Mouse (Mus musculus): Measurements from ENCODE around the gene Tshb. TPM values are rescaled to one million over a fixed set of nuclear protein-coding genes. Genes with fewer than 3 reads are reported as not detected.
A peak's percentile ranks its signal among the peaks of the same experiment; 100 is the strongest.

The Tshb gene
- polyA plus RNA-seq, 1 experiment = not detected

DNA sequence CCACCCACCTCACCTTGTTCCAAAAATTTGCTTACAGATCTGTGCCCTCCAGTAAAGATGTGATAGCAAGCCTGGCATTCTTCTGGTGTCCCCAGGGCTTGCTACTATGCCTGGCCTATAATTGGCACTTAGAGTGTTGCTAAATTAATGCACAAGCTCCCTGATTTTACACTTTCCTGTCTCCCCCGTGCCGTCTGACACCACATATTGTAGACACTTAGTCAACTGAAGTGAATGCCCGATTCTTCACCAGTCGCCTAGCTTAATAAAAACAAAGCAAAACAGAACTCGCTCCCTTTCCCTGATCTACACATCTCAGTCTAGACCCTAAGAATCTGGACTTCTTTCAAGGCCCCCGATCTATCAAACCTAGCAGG is 48.6 kb downstream of the Tshb start:
- Histone ChIP-seq H3K27me3 (replicated peaks; ENCODE audit: control insufficient read depth, insufficient read depth, low read length) (no peaks in the 10 kb centered on the region; the same call in 1 of the 2 replicates), H3K4me3 (ENCODE audit: insufficient read depth, low read depth, low read length) (peak overlapping the region; percentile 67; the same call in 1 of the 2 replicates), H3K36me3 (ENCODE audit: control insufficient read depth, insufficient read depth, low read length) (no peaks in the 10 kb centered on the region), H3K27ac (ENCODE audit: insufficient read depth, low read depth, low read length) (no peak overlapping the region), H3K4me1 (ENCODE audit: control insufficient read depth, insufficient read depth, low read length) (peaks cover 2% of the 10 kb centered on the region; the same call in 1 of the 2 replicates)
- TF ChIP-seq CTCF (conservative IDR thresholded peaks at IDR 0.05; ENCODE audit: insufficient read depth, insufficient read length, low read depth, low read length) = no peak
- no peak for TF ChIP-seq POLR2A (IDR thresholded peaks at IDR 0.05; ENCODE audit: low read depth, low read length)
- WGBS = 50% methylated on average over 6 of the region's 6 CpGs
- no peak for DNase-seq

DNA sequence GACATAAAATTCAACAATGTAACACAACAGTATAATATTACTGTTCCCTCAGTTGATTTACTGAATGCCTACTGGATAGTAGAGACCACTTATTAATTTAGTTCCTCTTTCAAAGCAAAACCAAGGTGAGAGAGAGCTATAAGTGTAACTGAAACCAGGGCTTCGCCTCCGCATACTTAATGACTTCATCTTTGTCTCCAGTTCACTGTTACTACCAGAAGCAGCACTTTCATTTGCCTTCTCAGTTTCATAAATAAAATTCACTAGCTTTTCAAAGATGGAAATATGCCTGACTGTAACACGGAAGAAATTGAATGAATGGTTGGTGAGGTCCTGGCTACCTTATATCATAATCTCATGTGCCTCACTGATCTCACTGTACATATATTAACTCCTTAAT is 49.5 kb downstream of the Tshb start:
- Histone ChIP-seq H3K27me3 (replicated peaks; ENCODE audit: control insufficient read depth, insufficient read depth, low read length) (no peaks in the 10 kb centered on the region; the same call in 1 of the 2 replicates), H3K4me1 (ENCODE audit: control insufficient read depth, insufficient read depth, low read length) (peaks cover under 1% of the 10 kb centered on the region; the same call in 1 of the 2 replicates), H3K36me3 (ENCODE audit: control insufficient read depth, insufficient read depth, low read length) (no peaks in the 10 kb centered on the region), H3K4me3 (ENCODE audit: insufficient read depth, low read depth, low read length) (no peak overlapping the region), H3K27ac (ENCODE audit: insufficient read depth, low read depth, low read length) (no peak overlapping the region)
- DNase-seq = no peak
- TF ChIP-seq CTCF (conservative IDR thresholded peaks at IDR 0.05; ENCODE audit: insufficient read depth, insufficient read length, low read depth, low read length) (no peak), POLR2A (IDR thresholded peaks at IDR 0.05; ENCODE audit: low read depth, low read length) (no peak)
- WGBS = 90% methylated on average over 3 of the region's 3 CpGs

DNA sequence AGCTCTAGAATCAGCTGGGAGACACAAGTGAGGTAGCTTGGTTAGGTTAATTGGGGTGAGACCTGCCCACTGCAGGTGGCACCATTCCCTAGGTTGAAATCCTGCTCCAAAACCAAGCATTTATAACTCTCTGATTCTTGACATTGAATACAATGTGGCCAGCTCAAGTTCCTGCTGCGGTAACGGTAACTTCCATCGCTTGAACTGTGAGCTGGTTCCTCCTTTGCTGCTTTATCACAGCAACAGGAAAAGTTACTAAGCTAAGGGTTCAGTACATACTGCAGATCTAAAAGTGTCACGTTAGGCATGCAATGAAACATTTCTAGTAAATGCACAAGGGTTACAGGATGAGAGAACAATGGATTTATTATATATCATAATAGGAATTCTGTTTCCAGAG is 49.9 kb downstream of the Tshb start:
- H3K27me3 ChIP-seq (replicated peaks; ENCODE audit: control insufficient read depth, insufficient read depth, low read length) = no peaks in the 10 kb centered on the region; the same call in 1 of the 2 replicates
- no peaks in the 10 kb centered on the region for H3K4me1 ChIP-seq (ENCODE audit: control insufficient read depth, insufficient read depth, low read length)
- no peaks in the 10 kb centered on the region for H3K36me3 ChIP-seq (ENCODE audit: control insufficient read depth, insufficient read depth, low read length)
- WGBS = 84% methylated on average over 4 of the region's 4 CpGs
- TF ChIP-seq CTCF (conservative IDR thresholded peaks at IDR 0.05; ENCODE audit: insufficient read depth, insufficient read length, low read depth, low read length) = no peak
- TF ChIP-seq POLR2A (IDR thresholded peaks at IDR 0.05; ENCODE audit: low read depth, low read length) = no peak
- H3K4me3 ChIP-seq (ENCODE audit: insufficient read depth, low read depth, low read length) = no peak overlapping the region
- no peak overlapping the region for H3K27ac ChIP-seq (ENCODE audit: insufficient read depth, low read depth, low read length)
- no peak for DNase-seq

DNA sequence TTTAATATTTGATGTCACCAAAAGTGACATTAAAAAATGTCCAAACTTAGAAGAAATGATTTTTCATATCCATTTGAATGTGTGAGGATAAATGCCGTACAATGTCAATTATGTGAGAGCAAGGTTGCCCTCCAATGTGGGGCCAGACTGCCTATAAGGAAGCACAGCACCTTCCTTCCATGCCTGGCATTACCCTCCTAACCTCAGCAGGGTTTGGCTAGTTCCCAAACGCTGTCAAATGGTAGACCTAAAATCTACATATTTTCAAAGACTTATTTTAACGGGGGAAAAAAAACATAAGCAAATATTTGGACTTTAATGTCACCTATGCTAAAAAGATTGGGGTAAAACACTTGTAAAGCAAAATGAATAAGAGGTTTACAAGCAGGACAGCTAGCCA is 51.4 kb downstream of the Tshb start:
- no peak for TF ChIP-seq CTCF (conservative IDR thresholded peaks at IDR 0.05; ENCODE audit: insufficient read depth, insufficient read length, low read depth, low read length)
- WGBS = 77% methylated on average over 3 of the region's 3 CpGs
- no peak for DNase-seq

DNA sequence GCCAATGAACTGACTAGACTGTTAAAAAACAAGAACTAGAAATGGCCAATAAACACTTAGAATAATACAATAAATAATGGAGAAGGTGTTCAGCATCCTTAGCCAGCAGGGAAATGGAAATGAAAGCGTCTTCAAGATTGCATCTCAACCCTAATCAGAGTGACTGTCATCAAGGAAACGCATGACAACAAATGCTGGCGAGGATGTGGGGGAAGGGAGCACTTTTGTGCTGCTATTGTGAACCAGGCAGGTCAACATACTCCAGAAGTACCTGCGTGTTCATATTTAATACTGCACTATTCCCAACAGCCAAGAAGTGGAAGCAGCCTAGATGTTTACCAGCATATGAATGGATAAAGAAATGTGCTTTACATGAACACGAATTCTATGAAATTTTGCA is 53.1 kb downstream of the Tshb start:
- H3K36me3 ChIP-seq (ENCODE audit: control insufficient read depth, insufficient read depth, low read length) = no peaks in the 10 kb centered on the region
- no peaks in the 10 kb centered on the region for H3K4me1 ChIP-seq (ENCODE audit: control insufficient read depth, insufficient read depth, low read length)
- no peak overlapping the region for H3K27ac ChIP-seq (ENCODE audit: insufficient read depth, low read depth, low read length)
- H3K4me3 ChIP-seq (ENCODE audit: insufficient read depth, low read depth, low read length) = no peak overlapping the region
- H3K27me3 ChIP-seq (replicated peaks; ENCODE audit: control insufficient read depth, insufficient read depth, low read length) = no peaks in the 10 kb centered on the region
- WGBS = 56% methylated on average over 5 of the region's 5 CpGs
- TF ChIP-seq CTCF (conservative IDR thresholded peaks at IDR 0.05; ENCODE audit: insufficient read depth, insufficient read length, low read depth, low read length) (no peak), POLR2A (IDR thresholded peaks at IDR 0.05; ENCODE audit: low read depth, low read length) (no peak)
- DNase-seq = peak; percentile 13

More for the DNA sequence above, 51.4 kb downstream of the Tshb start:
- H3K4me1 ChIP-seq (ENCODE audit: control insufficient read depth, insufficient read depth, low read length) = no peaks in the 10 kb centered on the region
- no peak overlapping the region for H3K4me3 ChIP-seq (ENCODE audit: insufficient read depth, low read depth, low read length)
- no peaks in the 10 kb centered on the region; the same call in 1 of the 2 replicates for H3K27me3 ChIP-seq (replicated peaks; ENCODE audit: control insufficient read depth, insufficient read depth, low read length)
- no peak overlapping the region for H3K27ac ChIP-seq (ENCODE audit: insufficient read depth, low read depth, low read length)
- H3K36me3 ChIP-seq (ENCODE audit: control insufficient read depth, insufficient read depth, low read length) = no peaks in the 10 kb centered on the region

Other genes with a start within 250 kb of the Tshb start
- 1.4 and 3.0 TPM in 2 replicates for gene Tspan2, start 48.2 kb downstream of the Tshb start, polyA plus RNA-seq (2012; rRNA removed)
- gene Sycp1, start 153.4 kb upstream of the Tshb start, polyA plus RNA-seq (2012; rRNA removed) = not detected in 2 replicates
- 0.03 TPM in 1 of 2 replicates, not detected in the other for gene Nr1h5, start 181.4 kb upstream of the Tshb start, polyA plus RNA-seq (2012; rRNA removed)
- gene Sike1, start 213.0 kb upstream of the Tshb start, polyA plus RNA-seq (2012; rRNA removed) = 16.3 and 20.0 TPM in 2 replicates
- 26.7 and 42.5 TPM in 2 replicates for gene Csde1, start 237.7 kb upstream of the Tshb start, polyA plus RNA-seq (2012; rRNA removed)

Measured in kidney, adult 2 months (tissue).